Mouse (Mus musculus) lung, adult 2 months (tissue): ENCODE data around the gene Bmp2. TPM values are rescaled to one million over a fixed set of nuclear protein-coding genes. Genes with fewer than 3 reads are reported as not detected.
A peak's percentile ranks its signal among the peaks of the same experiment; 100 is the strongest.

Source experiments
- DNase-seq: peaks from one replicate; pipeline ENCODE4 v3.0.0; 2022
- H3K4me1 ChIP-seq: fragments of 200-500 bp; 2 replicates; pipeline ENCODE4 v1.6.1; 2011; ENCODE audit warnings: low read length; ENCODE audit not compliant: control insufficient read depth, insufficient read depth
- H3K4me3 ChIP-seq: fragments of 200-500 bp; replicated peaks from 2 replicates; pipeline ENCODE3; 2011; ENCODE audit warnings: low read depth, mild to moderate bottlenecking, control low read depth, low read length; ENCODE audit errors: extremely low read depth
- CTCF ChIP-seq: fragments of 200-500 bp; IDR thresholded peaks from 2 replicates; pipeline ENCODE4 v1.5.1; 2011; ENCODE audit warnings: mild to moderate bottlenecking, low read length, control low read depth; ENCODE audit not compliant: insufficient read depth
- POLR2A ChIP-seq: fragments of 200-500 bp; IDR thresholded peaks from 2 replicates; pipeline ENCODE4 v1.6.1; 2011; ENCODE audit warnings: low read depth, mild to moderate bottlenecking, control low read depth, low read length, borderline replicate concordance; ENCODE audit errors: extremely low read depth
- WGBS: fragments of 180-500 bp; shearing (Covaris S2); methylation state at CpG from one replicate; pipeline ENCODE4 v1.1.7; 2018; 5-methylcytosine and 5-hydroxymethylcytosine counted together
- polyA plus RNA-seq: library from polyadenylated mRNA; depleted of rRNA; stranded (reverse); fragments of >200 nt; gene quantifications from 2 replicates; pipeline ENCODE4 v1.2.3, GENCODE M21; 2012; rRNA removed

The Bmp2 gene
- 4.0 and 5.9 TPM in 2 replicates for polyA plus RNA-seq

DNA sequence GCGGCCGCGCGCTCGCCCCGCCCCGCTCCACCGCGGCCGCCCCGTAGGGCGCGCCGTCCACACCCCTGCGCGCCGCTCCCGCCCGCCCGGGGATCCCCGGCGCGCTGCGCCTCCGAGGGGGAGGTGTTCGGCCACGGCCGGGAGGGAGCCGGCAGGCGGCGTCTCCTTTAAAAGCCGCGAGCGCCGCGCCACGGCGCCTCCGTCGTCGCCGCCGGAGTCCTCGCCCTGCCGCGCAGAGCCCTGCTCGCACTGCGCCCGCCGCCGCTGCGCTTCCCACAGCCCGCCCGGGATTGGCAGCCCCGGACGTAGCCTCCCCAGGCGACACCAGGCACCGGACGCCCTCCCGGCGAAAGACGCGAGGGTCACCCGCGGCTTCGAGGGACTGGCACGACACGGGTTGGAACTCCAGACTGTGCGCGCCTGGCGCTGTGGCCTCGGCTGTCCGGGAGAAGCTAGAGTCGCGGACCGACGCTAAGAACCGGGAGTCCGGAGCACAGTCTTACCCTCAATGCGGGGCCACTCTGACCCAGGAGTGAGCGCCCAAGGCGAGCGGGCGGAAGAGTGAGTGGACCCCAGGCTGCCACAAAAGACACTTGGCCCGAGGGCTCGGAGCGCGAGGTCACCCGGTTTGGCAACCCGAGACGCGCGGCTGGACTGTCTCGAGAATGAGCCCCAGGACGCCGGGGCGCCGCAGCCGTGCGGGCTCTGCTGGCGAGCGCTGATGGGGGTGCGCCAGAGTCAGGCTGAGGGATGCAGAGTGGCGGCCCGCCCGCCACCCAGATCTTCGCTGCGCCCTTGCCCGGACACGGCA lies at the start of gene Bmp2:
TSS of gene Bmp2 (plus strand) at position 129 of the 811 bp plus-strand sequence.
- WGBS, result under 1% methylated on average over 106 of the region's 110 CpGs
- TF ChIP-seq POLR2A (peak; percentile 28; the same call in 1 of the 2 replicates), CTCF (no peak)
- DNase-seq, result peak; percentile 57
- H3K4me3 ChIP-seq, result peak within 1 kb of the TSS; percentile 51
- H3K4me1 ChIP-seq, result peaks cover 2% of the 10 kb centered on the region; the same call in 1 of the 2 replicates

DNA sequence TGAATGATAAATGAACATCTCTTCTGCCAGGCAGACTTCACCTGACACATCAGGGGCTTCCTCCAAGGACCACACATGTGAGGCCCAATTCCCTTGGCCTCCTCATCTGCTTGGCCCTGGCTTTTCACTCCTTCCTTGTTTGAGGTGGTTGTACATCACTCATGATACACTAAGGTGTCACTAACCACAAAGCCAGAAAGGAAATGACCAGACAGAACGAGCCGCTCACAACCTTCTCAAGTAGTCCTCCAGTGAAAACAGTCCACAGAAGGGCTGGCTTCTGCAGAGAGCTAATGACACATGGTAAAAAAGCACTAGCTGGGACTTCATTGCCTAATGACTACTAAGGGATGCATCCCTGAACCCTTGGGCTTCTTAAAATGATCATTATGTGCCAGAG lies 46.3 kb upstream of the Bmp2 start:
- H3K4me3 ChIP-seq, result no peak overlapping the region
- TF ChIP-seq CTCF (no peak), POLR2A (no peak)
- WGBS, result 74% methylated on average over 2 of the region's 2 CpGs
- H3K4me1 ChIP-seq, result no peaks in the 10 kb centered on the region
- no peak for DNase-seq

DNA sequence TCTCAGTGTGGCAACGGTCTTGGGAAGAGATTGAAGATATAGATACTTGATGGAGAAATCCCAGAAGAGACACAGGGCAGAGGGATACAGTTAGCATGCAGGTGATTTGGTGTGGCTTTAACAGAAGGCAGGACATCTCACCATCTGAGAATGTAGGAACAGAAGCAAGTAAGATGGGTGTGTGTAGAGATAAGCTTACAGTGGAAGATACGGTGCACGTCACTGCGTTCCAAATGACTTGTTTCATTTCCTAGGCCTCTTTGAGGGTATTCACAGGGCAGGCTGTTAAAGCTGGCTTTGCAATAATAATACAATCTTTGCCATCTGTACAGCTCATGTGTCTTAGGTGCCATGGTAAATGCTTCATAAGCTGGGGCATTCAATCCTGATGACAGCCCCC lies 44.9 kb upstream of the Bmp2 start:
- no peaks in the 10 kb centered on the region for H3K4me1 ChIP-seq
- no peak overlapping the region for H3K4me3 ChIP-seq
- no peak for TF ChIP-seq POLR2A
- TF ChIP-seq CTCF, result no peak
- no peak for DNase-seq
- 83% methylated on average over 4 of the region's 4 CpGs for WGBS

DNA sequence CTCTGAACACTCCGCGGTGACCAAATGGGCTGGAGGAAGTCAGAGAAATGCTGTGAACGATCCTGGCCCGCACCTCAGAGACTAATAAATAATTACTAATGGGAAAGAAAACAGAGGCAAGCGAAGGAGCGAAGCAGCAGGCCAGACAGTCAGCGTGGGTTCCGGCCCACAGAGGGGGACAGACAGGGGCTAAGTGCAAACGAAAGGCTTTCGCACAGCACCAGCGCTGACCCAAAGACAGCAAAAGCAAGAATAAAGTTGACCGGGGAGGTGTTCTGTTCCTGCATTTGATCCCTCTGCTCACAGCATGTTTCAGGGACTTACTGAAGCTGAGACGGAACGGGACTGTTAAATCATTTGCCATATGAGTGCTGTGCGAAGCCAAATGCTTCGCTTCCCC lies 42.8 kb upstream of the Bmp2 start:
- no peaks in the 10 kb centered on the region for H3K4me1 ChIP-seq
- H3K4me3 ChIP-seq, result no peak overlapping the region
- 85% methylated on average over 16 of the region's 16 CpGs for WGBS
- no peak for DNase-seq
- TF ChIP-seq POLR2A, result no peak
- TF ChIP-seq CTCF, result no peak

DNA sequence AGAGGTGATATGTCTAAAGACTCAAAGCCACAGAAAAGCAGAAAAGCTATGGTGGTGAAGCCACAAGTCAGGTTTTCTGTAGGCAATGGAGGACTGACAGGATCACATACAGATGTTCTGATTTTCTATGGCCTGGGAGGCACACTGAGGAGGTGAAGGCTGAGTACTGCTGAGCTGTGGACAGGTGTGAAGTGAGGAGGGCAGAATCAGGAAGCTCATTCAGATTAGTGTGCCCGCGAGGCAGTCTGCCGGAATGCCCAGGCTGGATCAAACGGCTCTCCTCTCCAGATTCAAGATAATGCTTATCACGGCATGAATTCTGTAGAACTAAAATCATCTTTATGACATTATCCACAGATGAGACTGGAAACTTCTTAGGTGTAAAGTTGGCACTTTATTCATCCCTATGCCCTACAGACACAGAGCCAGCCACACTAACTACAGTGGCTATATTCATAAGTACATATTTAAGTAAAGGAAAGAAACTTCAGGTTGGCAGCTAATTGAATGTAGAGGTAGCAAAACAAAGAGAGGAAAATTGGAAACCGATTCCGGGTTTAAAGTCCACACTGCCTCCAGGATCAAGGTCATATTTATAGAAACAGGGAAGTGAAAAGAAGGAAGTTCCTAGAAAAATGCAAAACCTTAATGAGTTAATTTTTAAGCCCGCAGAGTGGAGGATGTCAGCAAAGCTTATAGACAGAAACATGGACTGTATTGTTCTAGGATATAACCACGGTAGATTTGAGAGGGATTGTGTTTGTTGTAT lies 40.8 kb upstream of the Bmp2 start:
- TF ChIP-seq CTCF (no peak), POLR2A (no peak)
- H3K4me3 ChIP-seq, result no peak overlapping the region
- H3K4me1 ChIP-seq, result no peaks in the 10 kb centered on the region
- no peak for DNase-seq
- 37% methylated on average over 9 of the region's 9 CpGs for whole genome bisulfite sequencing

DNA sequence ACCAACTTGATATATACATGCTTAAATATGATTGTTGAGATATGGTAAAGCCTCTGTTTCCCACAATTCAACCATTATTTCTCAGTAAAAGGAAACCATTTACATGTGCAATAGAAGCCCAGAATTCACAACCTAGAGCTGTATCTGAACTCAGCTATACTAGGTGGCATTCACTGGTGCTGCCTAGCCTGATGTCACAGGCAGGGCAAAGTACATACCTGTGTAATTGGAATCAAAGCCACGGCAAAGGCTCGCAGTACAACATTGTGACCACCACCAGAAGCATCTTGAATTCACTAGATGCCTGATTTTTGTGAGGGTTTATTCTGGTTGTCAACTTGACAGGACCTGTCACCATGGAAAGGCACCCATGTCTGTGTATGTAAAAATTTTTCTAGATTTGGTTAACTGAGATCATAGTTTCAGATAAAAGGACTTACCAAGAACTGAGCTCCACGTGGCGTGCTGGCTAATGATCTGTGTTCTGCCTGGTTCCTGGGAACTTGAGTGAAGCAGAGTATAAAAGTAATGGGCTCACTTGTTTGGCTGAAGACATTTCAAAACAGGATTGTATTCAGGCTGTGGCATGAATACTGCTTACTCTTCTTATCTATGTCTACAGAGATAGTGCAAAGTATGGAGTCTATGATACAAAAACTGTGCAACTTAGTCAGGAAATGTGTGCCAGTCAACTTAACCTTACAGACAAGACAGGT lies 35.5 kb upstream of the Bmp2 start:
- TF ChIP-seq CTCF (no peak), POLR2A (no peak)
- no peak for DNase-seq
- Histone ChIP-seq H3K4me1 (no peaks in the 10 kb centered on the region), H3K4me3 (no peak overlapping the region)
- WGBS, result 88% methylated on average over 4 of the region's 4 CpGs

DNA sequence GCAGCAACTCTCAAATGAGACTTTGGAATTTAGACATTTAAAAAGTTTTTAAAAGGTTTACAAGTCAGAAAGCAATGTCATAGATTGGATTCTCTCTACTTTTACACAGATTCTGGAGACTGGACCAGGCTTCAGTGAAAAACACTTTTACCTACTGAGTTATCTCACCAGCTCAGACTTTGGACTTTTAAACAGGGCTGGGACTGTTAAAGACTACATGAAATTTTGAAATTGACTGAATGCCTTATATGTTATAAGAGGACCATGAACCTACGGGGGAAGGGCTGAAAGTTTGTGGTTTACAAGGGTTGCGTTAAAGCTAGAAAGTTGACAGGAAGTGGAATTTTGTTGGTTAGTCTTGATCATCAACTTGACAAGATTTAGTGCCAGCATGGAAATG lies 34.1 kb upstream of the Bmp2 start:
- Histone ChIP-seq H3K4me3 (no peak overlapping the region), H3K4me1 (no peaks in the 10 kb centered on the region)
- WGBS, result 68% methylated on average over 2 of the region's 2 CpGs
- no peak for DNase-seq
- TF ChIP-seq POLR2A (no peak), CTCF (no peak)

DNA sequence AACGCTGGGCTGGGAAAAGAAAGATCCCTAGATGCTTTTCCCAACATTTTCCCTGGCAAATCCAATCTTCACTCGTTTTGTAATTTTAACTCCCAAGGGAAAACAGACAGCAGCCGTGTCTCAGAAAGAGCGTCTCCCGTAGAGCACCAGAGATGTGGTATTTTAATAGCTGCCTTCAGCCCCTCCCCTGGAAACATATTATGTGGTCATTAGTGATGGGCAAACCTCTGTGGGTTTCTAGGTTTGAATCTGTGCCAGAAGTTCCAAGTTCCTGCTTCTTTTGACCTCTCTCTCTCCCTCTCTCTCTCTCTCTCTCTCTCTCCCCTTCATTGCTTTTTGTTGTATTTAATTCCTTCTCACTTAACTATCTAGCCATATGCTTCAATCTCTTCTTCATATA lies 30.8 kb upstream of the Bmp2 start:
- no peak for DNase-seq
- 70% methylated on average over 5 of the region's 5 CpGs for WGBS
- Histone ChIP-seq H3K4me3 (no peak overlapping the region), H3K4me1 (no peaks in the 10 kb centered on the region)
- TF ChIP-seq POLR2A (no peak), CTCF (no peak)

DNA sequence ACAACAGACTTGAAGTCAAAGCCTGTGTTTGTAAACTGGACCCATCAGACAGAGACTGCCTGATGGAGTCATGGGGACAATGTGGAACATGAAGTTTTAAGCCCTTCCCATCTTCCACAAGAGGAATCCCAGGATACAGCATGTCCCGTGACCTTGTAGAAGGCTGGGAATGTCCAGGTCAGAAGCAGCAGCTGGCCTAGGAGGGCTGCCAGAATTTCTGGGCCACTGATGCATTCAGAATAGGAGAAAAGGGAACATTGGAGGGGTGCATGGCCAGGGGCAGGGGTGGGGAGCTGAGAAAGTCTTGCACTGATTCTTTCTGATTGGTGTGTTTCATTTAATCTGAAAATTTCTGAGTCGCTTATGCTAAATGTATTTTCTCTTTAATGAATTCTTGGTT lies 29.8 kb upstream of the Bmp2 start:
- Histone ChIP-seq H3K4me3 (no peak overlapping the region), H3K4me1 (no peaks in the 10 kb centered on the region)
- no peak for TF ChIP-seq CTCF
- no peak for TF ChIP-seq POLR2A
- 80% methylated on average over 2 of the region's 2 CpGs for WGBS
- no peak for DNase-seq

DNA sequence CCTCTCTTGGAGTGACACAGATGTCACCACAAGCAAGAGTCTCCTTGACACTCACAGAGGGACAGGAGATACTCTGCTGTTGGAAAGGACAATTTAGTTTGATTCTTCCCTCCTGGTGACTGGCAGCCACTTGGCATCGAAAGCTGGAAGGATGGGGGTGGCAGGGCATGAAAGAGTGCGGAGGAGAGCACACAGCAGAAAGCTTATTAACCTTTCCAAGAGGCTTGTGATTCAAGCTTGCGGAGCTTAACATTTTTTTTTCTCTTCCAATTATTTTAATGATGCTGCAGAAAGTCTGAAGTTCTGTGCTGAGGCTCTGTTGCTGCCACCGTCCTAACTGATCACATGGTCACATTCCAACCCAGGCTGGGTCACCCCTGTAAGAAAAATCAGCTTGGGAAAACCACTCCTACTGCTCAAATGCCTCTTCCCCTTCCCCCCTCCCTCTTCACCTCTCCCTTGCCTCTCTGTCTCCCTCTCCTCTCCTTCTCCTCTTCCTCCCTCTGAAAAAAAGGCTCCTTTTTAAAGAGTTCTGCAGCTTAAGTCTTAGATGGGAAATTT lies 26.3 kb upstream of the Bmp2 start:
- WGBS, result 48% methylated on average over 4 of the region's 4 CpGs
- Histone ChIP-seq H3K4me1 (no peaks in the 10 kb centered on the region), H3K4me3 (no peak overlapping the region)
- DNase-seq, result no peak
- TF ChIP-seq CTCF, result no peak
- TF ChIP-seq POLR2A, result no peak
